Mouse (Mus musculus) limb, embryonic 13.5 days (tissue): ENCODE measurements around the gene Rbfox1. TPM values are rescaled to one million over a fixed set of nuclear protein-coding genes. Genes with fewer than 3 reads are reported as not detected.
A peak's percentile ranks its signal among the peaks of the same experiment; 100 is the strongest.

Experiments
- ATAC-seq: fragments of 200-750 bp; cut with Nextera tagmentation; 2 replicates; pipeline ENCODE4 v1.8.0; 2017; ENCODE audit warnings: low read depth, moderate number of reproducible peaks, moderate TSS enrichment; ENCODE audit not compliant: low FRiP score
- H3K27ac ChIP-seq: fragments of 300-500 bp; sonication (generic); 2 replicates; pipeline ENCODE4 v1.5.1; 2015; ENCODE audit warnings: inconsistent platforms, mild to moderate bottlenecking, moderate library complexity
- H3K27me3 ChIP-seq: fragments of 300-500 bp; sonication (generic); 2 replicates; pipeline ENCODE4 v1.6.1; 2015; ENCODE audit warnings: mild to moderate bottlenecking, inconsistent platforms
- H3K36me3 ChIP-seq: fragments of 300-500 bp; sonication (generic); 2 replicates; pipeline ENCODE4 v1.6.1; 2015; ENCODE audit warnings: inconsistent platforms, mild to moderate bottlenecking, moderate library complexity
- H3K4me1 ChIP-seq: fragments of 300-500 bp; sonication (generic); 2 replicates; pipeline ENCODE4 v1.6.1; 2015; ENCODE audit warnings: inconsistent platforms
- H3K4me2 ChIP-seq: fragments of 300-500 bp; sonication (generic); replicated peaks from 2 replicates; pipeline ENCODE4 v1.6.1; 2015; ENCODE audit warnings: inconsistent platforms, mild to moderate bottlenecking, moderate library complexity
- H3K4me3 ChIP-seq: fragments of 300-500 bp; sonication (generic); 2 replicates; pipeline ENCODE4 v1.5.1; 2015; ENCODE audit warnings: moderate library complexity, mild to moderate bottlenecking, inconsistent platforms
- H3K9ac ChIP-seq: fragments of 300-500 bp; sonication (generic); 2 replicates; pipeline ENCODE4 v1.6.1; 2015; ENCODE audit warnings: mild to moderate bottlenecking, inconsistent platforms
- H3K9me3 ChIP-seq: fragments of 300-500 bp; sonication (generic); 2 replicates; pipeline ENCODE4 v1.6.1; 2016; ENCODE audit warnings: inconsistent platforms
- WGBS: fragments of 180-500 bp; shearing (Covaris S2); methylation state at CpG from one replicate; pipeline ENCODE4 v1.1.7; 2015; 5-methylcytosine and 5-hydroxymethylcytosine counted together
- polyA plus RNA-seq: library from polyadenylated mRNA; unstranded; fragments of >200 nt; fragmentation: Nextera tagmentation; extraction: Ambion mirVana; gene quantifications from 2 replicates; pipeline ENCODE4 v1.2.1, GENCODE M21; 2015

Rbfox1 gene
- polyA plus RNA-seq, 1 experiment from 2014 or later: 4.1 TPM

- Histone ChIP-seq H3K27me3 (no peaks in the 10 kb centered on the region), H3K4me1 (no peaks in the 10 kb centered on the region; the same call in 1 of the 2 replicates), H3K4me2 (no peak overlapping the region), H3K4me3 (no peak overlapping the region), H3K9ac (no peak overlapping the region), H3K9me3 (no peaks in the 10 kb centered on the region), H3K36me3 (no peaks in the 10 kb centered on the region), H3K27ac (no peak overlapping the region)
- ATAC-seq: no peak
- WGBS: 85% methylated on average over 2 of the region's 2 CpGs
These were observed 1198.8 kb downstream of the Rbfox1 start for GRCm38 (mm10) chr16:7083937-7084336.

- H3K4me2 ChIP-seq: no peak overlapping the region
- WGBS: 67% methylated on average over 10 of the region's 10 CpGs
- no peak overlapping the region for H3K27ac ChIP-seq
- no peaks in the 10 kb centered on the region for H3K27me3 ChIP-seq
- ATAC-seq: peak; percentile 28; the same call in 1 of the 2 replicates
- no peaks in the 10 kb centered on the region for H3K36me3 ChIP-seq
- H3K9ac ChIP-seq: no peak overlapping the region
- H3K9me3 ChIP-seq: no peaks in the 10 kb centered on the region
- H3K4me1 ChIP-seq: no peaks in the 10 kb centered on the region
- H3K4me3 ChIP-seq: no peak overlapping the region
These were observed 1203.7 kb downstream of the Rbfox1 start for GRCm38 (mm10) chr16:7088601-7089430.

GRCm38 (mm10) chr16:7089475-7089874 lies 1204.3 kb downstream of the Rbfox1 start:
- Histone ChIP-seq H3K36me3 (no peaks in the 10 kb centered on the region), H3K27ac (no peak overlapping the region), H3K4me2 (no peak overlapping the region), H3K9ac (no peak overlapping the region), H3K9me3 (no peaks in the 10 kb centered on the region), H3K4me3 (no peak overlapping the region), H3K4me1 (no peaks in the 10 kb centered on the region), H3K27me3 (no peaks in the 10 kb centered on the region)
- peak; percentile 66 for ATAC-seq
- WGBS: 79% methylated on average over 1 of the region's 1 CpGs

- Histone ChIP-seq H3K4me1 (no peaks in the 10 kb centered on the region), H3K4me3 (no peak overlapping the region), H3K36me3 (no peaks in the 10 kb centered on the region), H3K9ac (no peak overlapping the region), H3K27me3 (no peaks in the 10 kb centered on the region), H3K27ac (no peak overlapping the region), H3K9me3 (no peaks in the 10 kb centered on the region), H3K4me2 (no peak overlapping the region)
- WGBS: 86% methylated on average over 6 of the region's 6 CpGs
- ATAC-seq: no peak
These were observed 1205.0 kb downstream of the Rbfox1 start for GRCm38 (mm10) chr16:7090205-7090604.

GRCm38 (mm10) chr16:7092811-7093210 lies 1207.7 kb downstream of the Rbfox1 start:
- Histone ChIP-seq H3K9ac (no peak overlapping the region), H3K27me3 (no peaks in the 10 kb centered on the region), H3K4me2 (no peak overlapping the region), H3K27ac (no peak overlapping the region), H3K4me1 (no peaks in the 10 kb centered on the region), H3K36me3 (no peaks in the 10 kb centered on the region), H3K4me3 (no peak overlapping the region), H3K9me3 (no peaks in the 10 kb centered on the region)
- no peak for ATAC-seq
- 63% methylated on average over 4 of the region's 4 CpGs for WGBS

- H3K4me2 ChIP-seq: no peak overlapping the region
- WGBS: 93% methylated on average over 3 of the region's 3 CpGs
These were observed 1208.5 kb downstream of the Rbfox1 start for GRCm38 (mm10) chr16:7093686-7094085.

GRCm38 (mm10) chr16:7094181-7094749 lies 1209.1 kb downstream of the Rbfox1 start:
- Histone ChIP-seq H3K9me3 (no peaks in the 10 kb centered on the region), H3K4me2 (no peak overlapping the region), H3K27ac (no peak overlapping the region), H3K9ac (no peak overlapping the region), H3K27me3 (no peaks in the 10 kb centered on the region), H3K4me1 (no peaks in the 10 kb centered on the region), H3K36me3 (no peaks in the 10 kb centered on the region), H3K4me3 (no peak overlapping the region)
- no peak for ATAC-seq
- WGBS: 68% methylated on average over 7 of the region's 7 CpGs

More at GRCm38 (mm10) chr16:7093686-7094085, 1208.5 kb downstream of the Rbfox1 start:
- Histone ChIP-seq H3K9ac (no peak overlapping the region), H3K27ac (no peak overlapping the region), H3K4me1 (no peaks in the 10 kb centered on the region), H3K9me3 (no peaks in the 10 kb centered on the region), H3K36me3 (no peaks in the 10 kb centered on the region), H3K4me3 (no peak overlapping the region), H3K27me3 (no peaks in the 10 kb centered on the region)
- ATAC-seq: no peak

- H3K4me2 ChIP-seq: no peak overlapping the region
- H3K27ac ChIP-seq: no peak overlapping the region
- ATAC-seq: no peak
- WGBS: 68% methylated on average over 2 of the region's 2 CpGs
- H3K27me3 ChIP-seq: no peaks in the 10 kb centered on the region
- no peaks in the 10 kb centered on the region for H3K4me1 ChIP-seq
- no peak overlapping the region for H3K4me3 ChIP-seq
- no peaks in the 10 kb centered on the region for H3K36me3 ChIP-seq
- H3K9ac ChIP-seq: no peak overlapping the region
- H3K9me3 ChIP-seq: no peaks in the 10 kb centered on the region
These were observed 1211.9 kb downstream of the Rbfox1 start for GRCm38 (mm10) chr16:7097071-7097470.

- H3K27ac ChIP-seq: no peak overlapping the region
- no peak for ATAC-seq
- H3K27me3 ChIP-seq: no peaks in the 10 kb centered on the region
- H3K9me3 ChIP-seq: no peaks in the 10 kb centered on the region
- no peak overlapping the region for H3K4me2 ChIP-seq
- H3K9ac ChIP-seq: no peak overlapping the region
- H3K4me3 ChIP-seq: no peak overlapping the region
- H3K36me3 ChIP-seq: no peaks in the 10 kb centered on the region
- 87% methylated on average over 8 of the region's 8 CpGs for WGBS
- H3K4me1 ChIP-seq: no peaks in the 10 kb centered on the region
These were observed 1213.0 kb downstream of the Rbfox1 start for GRCm38 (mm10) chr16:7097951-7098710.

GRCm38 (mm10) chr16:7099506-7100300 lies 1214.5 kb downstream of the Rbfox1 start:
- 41% methylated on average over 11 of the region's 11 CpGs for WGBS
- H3K9me3 ChIP-seq: no peaks in the 10 kb centered on the region
- no peak overlapping the region for H3K4me3 ChIP-seq
- H3K36me3 ChIP-seq: no peaks in the 10 kb centered on the region
- no peak overlapping the region for H3K27ac ChIP-seq
- no peak overlapping the region for H3K9ac ChIP-seq
- H3K27me3 ChIP-seq: no peaks in the 10 kb centered on the region
- no peak overlapping the region for H3K4me2 ChIP-seq
- no peak; the same call in 1 of the 2 replicates for ATAC-seq
- no peaks in the 10 kb centered on the region for H3K4me1 ChIP-seq

GRCm38 (mm10) chr16:7102486-7102885 lies 1217.3 kb downstream of the Rbfox1 start:
- Histone ChIP-seq H3K9me3 (no peaks in the 10 kb centered on the region), H3K27me3 (no peaks in the 10 kb centered on the region), H3K9ac (no peak overlapping the region), H3K4me2 (no peak overlapping the region), H3K4me1 (no peaks in the 10 kb centered on the region), H3K4me3 (no peak overlapping the region), H3K27ac (no peak overlapping the region), H3K36me3 (no peaks in the 10 kb centered on the region)
- 85% methylated on average over 1 of the region's 1 CpGs for WGBS
- ATAC-seq: no peak
